Mouse (Mus musculus) neural tube, embryonic 12.5 days (tissue): Measurements from ENCODE around the gene Brd3os. TPM values are rescaled to one million over a fixed set of nuclear protein-coding genes. Genes with fewer than 3 reads are reported as not detected.

Experiments
- ATAC-seq: fragments of 200-750 bp; cut with Nextera tagmentation; 2 replicates; pipeline ENCODE4 v1.8.0; 2017; ENCODE audit warnings: low read depth, mild to moderate bottlenecking, moderate TSS enrichment, moderate library complexity; ENCODE audit not compliant: low FRiP score
- H3K27ac ChIP-seq: fragments of 300-500 bp; sonication (generic); 2 replicates; pipeline ENCODE4 v1.5.1; 2016
- H3K27me3 ChIP-seq: fragments of 300-500 bp; sonication (generic); replicated peaks from 2 replicates; pipeline ENCODE4 v1.6.1; 2016; ENCODE audit warnings: mild to moderate bottlenecking
- H3K36me3 ChIP-seq: fragments of 300-500 bp; sonication (generic); 2 replicates; pipeline ENCODE4 v1.6.1; 2016; ENCODE audit warnings: mild to moderate bottlenecking
- H3K4me1 ChIP-seq: fragments of 300-500 bp; sonication (generic); 2 replicates; pipeline ENCODE4 v1.6.1; 2016
- H3K4me2 ChIP-seq: fragments of 300-500 bp; sonication (generic); replicated peaks from 2 replicates; pipeline ENCODE4 v1.6.1; 2016; ENCODE audit warnings: mild to moderate bottlenecking
- H3K4me3 ChIP-seq: fragments of 300-500 bp; sonication (generic); 2 replicates; pipeline ENCODE4 v1.5.1; 2016
- H3K9ac ChIP-seq: fragments of 300-500 bp; sonication (generic); 2 replicates; pipeline ENCODE4 v1.6.1; 2016; ENCODE audit warnings: mild to moderate bottlenecking
- H3K9me3 ChIP-seq: fragments of 300-500 bp; sonication (generic); 2 replicates; pipeline ENCODE4 v1.6.1; 2016; ENCODE audit warnings: mild to moderate bottlenecking
- WGBS: fragments of 180-500 bp; shearing (Covaris S2); methylation state at CpG from one replicate; pipeline ENCODE4 v1.1.7; 2016; 5-methylcytosine and 5-hydroxymethylcytosine counted together
- polyA plus RNA-seq: library from polyadenylated mRNA; unstranded; fragments of >200 nt; fragmentation: Nextera tagmentation; extraction: Ambion mirVana; gene quantifications from 2 replicates; pipeline ENCODE4 v1.2.1, GENCODE M21; 2016

The Brd3os gene
- polyA plus RNA-seq, 1 experiment from 2014 or later: 19.5 TPM

DNA sequence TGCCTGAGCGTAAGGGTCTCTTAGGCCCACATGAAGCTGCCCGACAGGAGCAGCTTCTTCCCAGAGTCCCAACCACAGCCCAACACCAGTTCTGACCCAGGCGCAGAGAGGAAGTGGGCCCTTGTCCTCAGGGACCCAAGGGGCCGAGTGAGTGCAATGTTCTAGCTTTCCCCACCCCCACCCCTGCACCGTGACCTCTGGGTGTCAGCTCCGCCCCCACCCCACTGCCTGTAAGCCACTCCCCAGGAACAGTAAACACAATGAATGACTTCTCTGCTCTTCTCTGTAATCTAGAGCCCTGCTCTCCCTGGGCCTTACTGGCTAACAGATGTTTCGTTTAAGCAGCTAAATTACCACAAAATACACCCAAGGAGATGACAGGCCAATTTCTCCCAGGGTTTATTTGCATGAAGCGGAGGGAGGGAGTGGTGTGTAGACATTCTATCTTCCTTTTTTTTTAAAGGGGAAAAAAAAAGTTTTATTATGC lies 30.4 kb upstream of the Brd3os start:
- Histone ChIP-seq H3K27me3 (no peaks in the 10 kb centered on the region), H3K27ac (peak overlapping the region; percentile 66), H3K9ac (no peak overlapping the region), H3K4me3 (no peak overlapping the region), H3K9me3 (no peaks in the 10 kb centered on the region), H3K36me3 (no peaks in the 10 kb centered on the region), H3K4me1 (peaks cover 88% of the 10 kb centered on the region), H3K4me2 (peak overlapping the region; percentile 41)
- 7% methylated on average over 8 of the region's 8 CpGs for WGBS
- ATAC-seq: peak; percentile 16; the same call in 1 of the 2 replicates

- peaks cover 88% of the 10 kb centered on the region for H3K4me1 ChIP-seq
- no peaks in the 10 kb centered on the region for H3K27me3 ChIP-seq
- ATAC-seq: no peak
- H3K9me3 ChIP-seq: no peaks in the 10 kb centered on the region
- H3K27ac ChIP-seq: peak overlapping the region; percentile 67
- H3K36me3 ChIP-seq: no peaks in the 10 kb centered on the region
- H3K4me2 ChIP-seq: peak overlapping the region; percentile 41
- WGBS: 3% methylated on average over 7 of the region's 7 CpGs
- peak overlapping the region; percentile 30; the same call in 1 of the 2 replicates for H3K9ac ChIP-seq
- H3K4me3 ChIP-seq: no peak overlapping the region
Observed at GRCm38 (mm10) chr2:27412245-27412800, 29.8 kb upstream of the Brd3os start.

DNA sequence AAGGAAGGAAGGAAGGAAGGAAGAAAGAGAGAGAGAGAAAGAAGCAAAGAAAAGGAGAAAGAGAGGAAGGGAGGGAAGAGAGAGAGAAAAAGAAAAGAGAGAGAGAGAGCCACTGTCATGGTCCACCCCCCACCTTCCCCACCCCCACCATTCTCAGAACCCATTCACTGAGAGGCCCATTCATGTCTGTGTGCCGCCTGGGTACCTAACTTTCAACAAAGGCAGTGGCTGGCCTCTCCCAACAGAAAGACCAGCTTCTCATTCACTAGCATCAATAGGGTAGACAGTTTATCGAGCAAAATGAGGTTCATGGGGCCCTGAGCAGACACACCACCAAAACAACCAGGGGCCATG lies 28.6 kb upstream of the Brd3os start:
- 9% methylated on average over 2 of the region's 2 CpGs for WGBS
- H3K4me1 ChIP-seq: peaks cover 90% of the 10 kb centered on the region
- no peaks in the 10 kb centered on the region for H3K9me3 ChIP-seq
- H3K27me3 ChIP-seq: no peaks in the 10 kb centered on the region
- peak; percentile 45 for ATAC-seq
- H3K4me2 ChIP-seq: peak overlapping the region; percentile 50
- no peaks in the 10 kb centered on the region for H3K36me3 ChIP-seq
- H3K27ac ChIP-seq: peak overlapping the region; percentile 75
- peak overlapping the region; percentile 47 for H3K9ac ChIP-seq
- no peak overlapping the region for H3K4me3 ChIP-seq

- WGBS: 9% methylated on average over 16 of the region's 16 CpGs
- Histone ChIP-seq H3K9ac (peak overlapping the region; percentile 47), H3K27ac (peak overlapping the region; percentile 83), H3K36me3 (no peaks in the 10 kb centered on the region), H3K4me3 (no peak overlapping the region), H3K27me3 (no peaks in the 10 kb centered on the region), H3K4me2 (peak overlapping the region; percentile 50), H3K9me3 (no peaks in the 10 kb centered on the region), H3K4me1 (peaks cover 90% of the 10 kb centered on the region)
- ATAC-seq: peak; percentile 86
Observed at GRCm38 (mm10) chr2:27413936-27414657, 28.0 kb upstream of the Brd3os start.

GRCm38 (mm10) chr2:27415060-27415783 lies 26.9 kb upstream of the Brd3os start:
- H3K36me3 ChIP-seq: no peaks in the 10 kb centered on the region
- H3K27me3 ChIP-seq: no peaks in the 10 kb centered on the region
- H3K4me3 ChIP-seq: no peak overlapping the region
- 63% methylated on average over 11 of the region's 11 CpGs for WGBS
- H3K27ac ChIP-seq: peak overlapping the region; percentile 83
- H3K4me2 ChIP-seq: peak overlapping the region; percentile 50
- 0 out of 2 replicates have a peak overlapping the region, but pooled peaks have one; percentile 17 for H3K9ac ChIP-seq
- no peak for ATAC-seq
- H3K4me1 ChIP-seq: peaks cover 94% of the 10 kb centered on the region
- H3K9me3 ChIP-seq: no peaks in the 10 kb centered on the region

- H3K4me3 ChIP-seq: no peak overlapping the region
- H3K9ac ChIP-seq: no peak overlapping the region
- H3K9me3 ChIP-seq: no peaks in the 10 kb centered on the region
- peaks cover 93% of the 10 kb centered on the region for H3K4me1 ChIP-seq
- H3K36me3 ChIP-seq: 0 out of 2 replicates have a peak, but pooled peaks cover 3% of the 10 kb centered on the region
- ATAC-seq: no peak
- WGBS: 38% methylated on average over 3 of the region's 3 CpGs
- H3K27me3 ChIP-seq: no peaks in the 10 kb centered on the region
- 0 out of 2 replicates have a peak overlapping the region, but pooled peaks have one; percentile 50 for H3K4me2 ChIP-seq
- H3K27ac ChIP-seq: no peak overlapping the region
Observed at GRCm38 (mm10) chr2:27416425-27416824, 25.7 kb upstream of the Brd3os start.

DNA sequence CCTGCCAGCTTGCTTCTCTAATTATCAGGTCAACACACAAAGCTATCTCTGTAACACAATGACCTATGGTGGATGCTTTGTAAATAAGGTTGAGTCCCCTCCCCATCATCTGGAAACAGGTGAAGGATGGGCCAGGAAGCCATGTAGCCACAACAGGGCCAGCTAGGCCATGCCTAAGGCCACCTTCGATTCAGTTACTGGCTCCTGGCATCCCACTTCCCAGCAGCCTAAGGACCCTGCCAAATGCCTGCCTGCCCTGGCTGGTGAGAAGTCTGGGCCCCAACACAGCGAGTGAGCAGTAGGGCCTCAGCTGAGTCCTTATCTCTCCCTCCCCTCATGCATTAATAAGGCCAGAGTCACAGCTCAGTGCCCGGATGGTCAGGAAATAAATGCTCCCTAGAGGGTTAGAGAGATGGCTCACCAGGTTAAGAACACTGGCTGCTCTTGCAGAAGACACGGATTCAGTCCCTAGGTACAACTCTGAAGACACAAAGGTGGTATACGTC lies 24.4 kb upstream of the Brd3os start:
- H3K9me3 ChIP-seq: no peaks in the 10 kb centered on the region
- H3K4me1 ChIP-seq: peaks cover 93% of the 10 kb centered on the region
- no peak overlapping the region for H3K9ac ChIP-seq
- H3K4me2 ChIP-seq: no peak overlapping the region
- no peak overlapping the region for H3K27ac ChIP-seq
- H3K27me3 ChIP-seq: no peaks in the 10 kb centered on the region
- WGBS: 52% methylated on average over 5 of the region's 5 CpGs
- no peak overlapping the region for H3K4me3 ChIP-seq
- H3K36me3 ChIP-seq: 0 out of 2 replicates have a peak, but pooled peaks cover 3% of the 10 kb centered on the region
- ATAC-seq: no peak

- no peak overlapping the region for H3K4me3 ChIP-seq
- H3K36me3 ChIP-seq: 0 out of 2 replicates have a peak, but pooled peaks cover 3% of the 10 kb centered on the region
- peaks cover 96% of the 10 kb centered on the region for H3K4me1 ChIP-seq
- no peaks in the 10 kb centered on the region for H3K9me3 ChIP-seq
- ATAC-seq: no peak
- H3K9ac ChIP-seq: no peak overlapping the region
- no peak overlapping the region for H3K27ac ChIP-seq
- WGBS: 46% methylated on average over 6 of the region's 6 CpGs
- H3K4me2 ChIP-seq: no peak overlapping the region
- H3K27me3 ChIP-seq: no peaks in the 10 kb centered on the region
Observed at GRCm38 (mm10) chr2:27418577-27419070, 23.5 kb upstream of the Brd3os start.

- Histone ChIP-seq H3K9me3 (no peaks in the 10 kb centered on the region), H3K4me2 (no peak overlapping the region; the same call in 1 of the 2 replicates), H3K27ac (no peak overlapping the region), H3K9ac (no peak overlapping the region), H3K27me3 (no peaks in the 10 kb centered on the region), H3K36me3 (0 out of 2 replicates have a peak, but pooled peaks cover 3% of the 10 kb centered on the region), H3K4me1 (peaks cover 87% of the 10 kb centered on the region), H3K4me3 (no peak overlapping the region)
- no peak for ATAC-seq
- 72% methylated on average over 20 of the region's 20 CpGs for WGBS
Observed at GRCm38 (mm10) chr2:27421293-27422068, 20.6 kb upstream of the Brd3os start.

DNA sequence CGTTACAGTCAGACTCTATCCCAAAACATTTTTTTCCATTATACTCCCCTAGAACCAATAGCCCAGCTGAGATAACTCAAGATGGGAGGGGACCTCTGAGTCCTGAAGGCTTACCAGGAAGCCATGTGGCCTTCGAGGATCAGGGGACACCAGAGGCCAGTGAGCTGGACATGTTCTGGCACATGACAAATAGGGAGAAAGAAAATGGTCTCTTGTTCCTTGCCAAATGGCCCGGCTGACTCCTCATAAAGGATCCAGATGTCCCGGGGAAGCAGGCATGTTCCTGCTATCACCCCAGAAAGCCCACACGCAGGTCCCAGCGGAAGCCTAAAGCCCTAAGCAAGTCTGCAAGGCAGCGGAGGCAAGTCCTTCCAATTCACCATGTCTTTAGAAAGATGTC lies 18.5 kb upstream of the Brd3os start:
- peak overlapping the region; percentile 98 for H3K4me2 ChIP-seq
- peaks cover 77% of the 10 kb centered on the region for H3K4me1 ChIP-seq
- peak overlapping the region; percentile 54; the same call in 1 of the 2 replicates for H3K9ac ChIP-seq
- 0 out of 2 replicates have a peak, but pooled peaks cover 3% of the 10 kb centered on the region for H3K36me3 ChIP-seq
- no peaks in the 10 kb centered on the region for H3K9me3 ChIP-seq
- no peak overlapping the region for H3K27ac ChIP-seq
- 52% methylated on average over 7 of the region's 7 CpGs for WGBS
- H3K4me3 ChIP-seq: peak overlapping the region; percentile 29; the same call in 1 of the 2 replicates
- no peaks in the 10 kb centered on the region for H3K27me3 ChIP-seq
- ATAC-seq: no peak

DNA sequence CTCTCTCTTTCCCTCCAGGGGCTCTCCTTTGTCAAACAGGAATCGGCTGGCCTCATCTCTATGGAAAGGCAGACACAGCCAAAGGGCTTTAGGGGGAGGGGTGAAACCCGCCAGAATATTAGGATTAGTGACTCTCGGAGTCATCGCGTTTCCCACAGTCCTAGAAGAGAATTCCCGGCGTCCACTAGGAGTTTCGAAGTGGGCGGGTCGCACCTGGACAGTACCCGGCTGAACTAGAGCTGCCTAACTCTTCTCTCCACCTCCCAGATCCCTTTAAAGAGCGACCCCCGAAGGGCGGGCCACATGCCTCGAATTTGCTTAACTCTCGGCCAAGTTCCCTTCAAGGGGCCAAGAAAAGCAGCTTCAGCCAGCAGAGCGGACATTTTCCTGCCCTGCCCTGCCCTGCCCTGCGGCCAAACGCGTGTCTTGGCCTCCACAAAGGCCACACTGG lies 16.9 kb upstream of the Brd3os start:
- Histone ChIP-seq H3K27me3 (no peaks in the 10 kb centered on the region), H3K4me3 (peak overlapping the region; percentile 97), H3K9me3 (no peaks in the 10 kb centered on the region), H3K4me1 (peaks cover 61% of the 10 kb centered on the region), H3K9ac (peak overlapping the region; percentile 95), H3K4me2 (peak overlapping the region; percentile 98), H3K36me3 (0 out of 2 replicates have a peak, but pooled peaks cover 3% of the 10 kb centered on the region), H3K27ac (peak overlapping the region; percentile 43; the same call in 1 of the 2 replicates)
- ATAC-seq: 0 out of 2 replicates have a peak, but pooled peaks have one; percentile 7
- WGBS: under 1% methylated on average over 20 of the region's 20 CpGs
